ENCODE assay signal across 8 mouse cellular contexts in the genomic region with DNA sequence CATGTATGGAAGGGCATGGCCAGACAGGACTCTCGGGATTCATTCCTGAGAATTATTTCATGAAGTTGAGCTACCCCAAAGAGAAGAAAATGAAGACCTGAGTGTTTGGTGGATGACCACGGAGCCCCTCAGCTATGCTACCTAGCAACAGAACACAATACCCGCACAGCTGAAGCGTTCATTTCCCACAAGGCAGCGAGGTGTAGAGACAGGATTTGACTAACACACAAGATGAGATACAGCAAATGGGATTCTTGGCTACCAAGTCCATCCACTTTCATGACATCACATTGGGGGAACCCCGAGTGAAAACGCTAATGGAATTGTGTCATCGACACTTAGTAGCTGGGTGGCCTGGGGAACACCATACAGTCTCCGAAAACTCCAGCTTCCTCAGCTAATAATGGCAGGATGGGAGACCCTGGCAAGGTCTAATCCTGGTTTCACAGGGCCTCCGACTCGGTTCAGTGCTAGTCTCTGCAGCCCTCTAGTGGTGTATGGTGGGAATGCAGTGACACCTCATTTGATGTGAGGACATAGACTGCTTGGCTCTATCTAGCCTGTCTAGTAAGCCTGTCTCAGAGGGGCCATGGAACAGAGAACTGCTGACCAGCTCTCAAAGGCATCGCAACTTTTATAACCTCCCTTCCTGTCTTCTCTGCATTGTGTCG. TPM values are rescaled to one million over a fixed set of nuclear protein-coding genes. Genes with fewer than 3 reads are reported as not detected.
DNase-seq lines count a peak whose midpoint lies in the region; ATAC-seq and TF ChIP-seq lines count a peak whose summit lies in the region.

No protein-coding gene starts in this region.

- DNase-seq in WW6 (ENCODE audit: low read depth, low spot score): peak; percentile 49
- DNase-seq in cerebellum, postnatal 25 days: peak; percentile 93 to 96
- peak; percentile 92 to 94 for DNase-seq in frontal cortex, postnatal 36 days (ENCODE audit: low spot score in 2 of 2)
- peak; percentile 95 for DNase-seq in hindbrain, postnatal 0 days (ENCODE audit: low spot score)
- peak; percentile 77 for DNase-seq in left cerebral cortex, adult 11 months (ENCODE audit: low spot score)
- peak; percentile 76 to 89 for DNase-seq in lung, postnatal 4 days
- DNase-seq in right cerebral cortex, adult 18-20 months: peak; percentile 82
- DNase-seq in urinary bladder, adult 18-20 months (ENCODE audit: low spot score in 2 of 2): peak; percentile 66 to 82

- H3K27ac ChIP-seq in hindbrain, postnatal 0 days: no peak overlapping the region

- peak; percentile 100 for TF ChIP-seq CTCF in hindbrain, postnatal 0 days (IDR thresholded peaks at IDR 0.05; ENCODE audit: low read depth)

- no peak overlapping the region for H3K9ac ChIP-seq in hindbrain, postnatal 0 days (replicated peaks; ENCODE audit: low read length)

- no peaks in the 10 kb centered on the region for H3K9me3 ChIP-seq in hindbrain, postnatal 0 days (ENCODE audit: low read length)

- WGBS in hindbrain, postnatal 0 days: 19% methylated on average over 13 of the region's 13 CpGs

- no peak overlapping the region for H3K4me2 ChIP-seq in hindbrain, postnatal 0 days (ENCODE audit: low read depth, low read length)

- ATAC-seq in hindbrain, postnatal 0 days: peak; percentile 92

- no peak overlapping the region for H3K4me3 ChIP-seq in hindbrain, postnatal 0 days (ENCODE audit: low read length)

- H3K36me3 ChIP-seq in hindbrain, postnatal 0 days (ENCODE audit: insufficient read depth, low read length): no peaks in the 10 kb centered on the region

- no peaks in the 10 kb centered on the region for H3K4me1 ChIP-seq in hindbrain, postnatal 0 days (ENCODE audit: insufficient read depth, low read length)

- H3K27me3 ChIP-seq in hindbrain, postnatal 0 days (ENCODE audit: insufficient read depth, low read length): no peaks in the 10 kb centered on the region

RNA-seq across cellular contexts. Expression of a gene that starts 40.9 kb away (rescaled TPM):
- 30.3 and 84.8 TPM in 2 replicates for total RNA-seq in hindbrain, postnatal 0 days (2014; rRNA removed)
- 49.9 and 53.8 TPM in 2 replicates for polyA plus RNA-seq in hindbrain, postnatal 0 days (2015; fragmentation: Nextera tagmentation; extraction: Ambion mirVana)
